Mouse (Mus musculus) kidney, adult 2 months (tissue): ENCODE data around the gene Hist1h2af. TPM values are rescaled to one million over a fixed set of nuclear protein-coding genes. Genes with fewer than 3 reads are reported as not detected.
"Not testable (repeated sequence)": the region's sequence is repeated elsewhere in the genome, so short reads cannot be mapped to it uniquely, and the experiment has no call there.

Source experiments
- DNase-seq: peaks from one replicate; pipeline ENCODE4 v3.0.0; 2021
- H3K27ac ChIP-seq: fragments of 200-500 bp; 2 replicates; pipeline ENCODE4 v1.5.1; 2012; ENCODE audit warnings: low read depth, low read length, control low read depth, inconsistent platforms; ENCODE audit not compliant: insufficient read depth
- H3K27me3 ChIP-seq: fragments of 200-500 bp; replicated peaks from 2 replicates; pipeline ENCODE4 v1.6.1; 2012; ENCODE audit warnings: mild to moderate bottlenecking, moderate library complexity, low read length, inconsistent platforms; ENCODE audit not compliant: control insufficient read depth, insufficient read depth
- H3K36me3 ChIP-seq: fragments of 200-500 bp; 2 replicates; pipeline ENCODE4 v1.6.1; 2012; ENCODE audit warnings: mild to moderate bottlenecking, moderate library complexity, low read length, inconsistent platforms; ENCODE audit not compliant: control insufficient read depth, insufficient read depth
- H3K4me1 ChIP-seq: fragments of 200-500 bp; 2 replicates; pipeline ENCODE4 v1.6.1; 2011; ENCODE audit warnings: low read length; ENCODE audit not compliant: control insufficient read depth, insufficient read depth
- H3K4me3 ChIP-seq: fragments of 200-500 bp; 2 replicates; pipeline ENCODE4 v1.5.1; 2011; ENCODE audit warnings: mild to moderate bottlenecking, low read depth, low read length, control low read depth; ENCODE audit not compliant: insufficient read depth
- CTCF ChIP-seq: fragments of 200-500 bp; conservative IDR thresholded peaks from 2 replicates; pipeline ENCODE4 v1.5.1; 2011; ENCODE audit warnings: low read depth, mild to moderate bottlenecking, control low read depth, low read length, moderate library complexity, mixed read lengths; ENCODE audit not compliant: insufficient read depth, insufficient read length
- POLR2A ChIP-seq: fragments of 200-500 bp; IDR thresholded peaks from one replicate; pipeline ENCODE4 v1.6.1; 2011; ENCODE audit warnings: low read depth, low read length, control low read depth
- WGBS: fragments of 180-500 bp; shearing (Covaris S2); methylation state at CpG from one replicate; pipeline ENCODE4 v1.1.7; 2018; 5-methylcytosine and 5-hydroxymethylcytosine counted together
- polyA plus RNA-seq: library from polyadenylated mRNA; depleted of rRNA; stranded (reverse); fragments of >200 nt; gene quantifications from 2 replicates; pipeline ENCODE4 v1.2.3, GENCODE M21; 2012; rRNA removed

The Hist1h2af gene
- 4.3 and 8.0 TPM in 2 replicates for polyA plus RNA-seq

GRCm38 (mm10) chr13:23533560-23534367 lies at the start of gene Hist1h2af:
TSS of gene Hist1h2af (plus strand) at chr13:23533906.
- DNase-seq, result peak; percentile 70
- WGBS, result under 1% methylated on average over 25 of the region's 53 CpGs

DNA sequence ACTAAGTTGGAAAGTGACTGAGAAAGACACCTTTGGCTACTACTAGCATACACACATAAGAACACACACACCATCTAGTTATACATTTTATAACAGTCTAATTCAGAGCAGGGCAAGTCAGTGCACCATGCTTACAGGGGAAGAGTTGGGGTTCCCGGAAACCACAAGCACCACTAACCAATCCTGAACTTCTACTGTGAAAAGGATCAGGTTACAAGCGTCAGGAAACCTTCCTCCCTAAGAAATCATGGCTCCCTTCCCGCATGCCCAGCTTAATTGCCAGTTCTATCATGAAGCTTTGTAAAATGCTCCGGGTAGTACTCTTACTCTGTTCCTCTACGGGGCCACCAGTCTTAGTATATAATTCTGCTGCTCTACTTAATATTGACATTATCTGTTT lies 48.4 kb upstream of the Hist1h2af start:
- DNase-seq, result no peak
- Histone ChIP-seq H3K4me3 (no peak overlapping the region), H3K27ac (no peak overlapping the region), H3K27me3 (no peaks in the 10 kb centered on the region), H3K4me1 (peaks cover 6% of the 10 kb centered on the region), H3K36me3 (no peaks in the 10 kb centered on the region)
- no peak for TF ChIP-seq CTCF
- no peak for TF ChIP-seq POLR2A
- 40% methylated on average over 5 of the region's 5 CpGs for WGBS

More at GRCm38 (mm10) chr13:23533560-23534367, at the start of gene Hist1h2af:
- not testable (repeated sequence) for H3K27me3 ChIP-seq, H3K36me3 ChIP-seq, H3K27ac ChIP-seq
- H3K4me1 ChIP-seq, result peaks cover 11% of the 10 kb centered on the region; the same call in 1 of the 2 replicates
- H3K4me3 ChIP-seq, result peak within 1 kb of the TSS; percentile 50; the same call in 1 of the 2 replicates

- H3K4me1 ChIP-seq, result peaks cover 6% of the 10 kb centered on the region
- no peak within 1 kb of the TSS for H3K27ac ChIP-seq
- peak; percentile 65 for DNase-seq
- H3K36me3 ChIP-seq, result no peaks in the 10 kb centered on the region
- TF ChIP-seq CTCF (no peak), POLR2A (no peak)
- no peaks in the 10 kb centered on the region for H3K27me3 ChIP-seq
- H3K4me3 ChIP-seq, result no peak within 1 kb of the TSS
- WGBS, result 12% methylated on average over 14 of the region's 14 CpGs
Observed at GRCm38 (mm10) chr13:23488400-23489322, 45.0 kb upstream of the Hist1h2af start, which contains the start of gene Btn2a2. TSS of gene Btn2a2 (minus strand) at chr13:23488857.

DNA sequence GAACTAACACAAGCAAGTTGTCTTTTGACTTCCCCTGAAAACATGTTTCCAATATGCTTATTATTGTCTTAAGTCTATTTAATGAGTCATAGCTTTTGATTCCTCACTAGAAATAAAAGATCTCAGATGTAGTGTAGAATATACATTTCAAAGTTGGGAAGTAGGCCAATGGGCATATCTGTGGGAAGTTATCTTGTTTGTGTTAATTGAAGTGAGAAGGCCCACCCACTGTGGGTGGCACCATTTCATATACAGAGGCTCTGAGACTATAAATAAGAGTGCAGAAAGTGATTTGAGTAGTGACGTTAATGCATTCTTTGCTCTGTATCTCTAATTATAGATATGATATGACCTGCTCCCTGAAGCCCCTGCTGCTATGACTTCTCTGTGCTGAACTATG lies 42.8 kb upstream of the Hist1h2af start:
- TF ChIP-seq POLR2A (no peak), CTCF (no peak)
- no peaks in the 10 kb centered on the region for H3K27me3 ChIP-seq
- 88% methylated on average over 1 of the region's 1 CpGs for WGBS
- H3K4me1 ChIP-seq, result peaks cover 6% of the 10 kb centered on the region
- H3K27ac ChIP-seq, result no peak overlapping the region
- H3K36me3 ChIP-seq, result no peaks in the 10 kb centered on the region
- H3K4me3 ChIP-seq, result no peak overlapping the region
- no peak for DNase-seq

DNA sequence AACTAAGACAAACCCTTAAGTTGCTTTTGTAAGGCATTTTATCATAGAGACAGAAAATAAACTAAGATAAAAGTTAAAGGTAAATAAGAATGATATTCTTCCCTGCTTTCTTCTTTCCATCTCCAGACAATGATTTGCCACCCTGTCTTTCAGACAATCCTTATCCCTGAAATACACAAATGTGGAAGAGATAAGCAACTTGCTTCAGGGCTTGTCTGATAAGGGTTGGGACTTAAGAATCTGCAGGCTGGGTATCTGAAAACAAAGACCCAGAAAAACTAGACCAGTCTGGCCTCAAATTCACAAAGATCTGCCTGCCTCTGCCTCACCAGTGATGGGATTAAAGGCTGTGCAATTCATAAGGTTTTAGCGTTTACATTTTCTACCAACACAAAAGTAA lies 42.4 kb upstream of the Hist1h2af start:
- DNase-seq, result no peak
- no peak overlapping the region for H3K27ac ChIP-seq
- no peak overlapping the region for H3K4me3 ChIP-seq
- TF ChIP-seq POLR2A (no peak), CTCF (no peak)
- H3K4me1 ChIP-seq, result peaks cover 6% of the 10 kb centered on the region
- 33% methylated on average over 1 of the region's 1 CpGs for WGBS
- no peaks in the 10 kb centered on the region for H3K36me3 ChIP-seq
- no peaks in the 10 kb centered on the region for H3K27me3 ChIP-seq

DNA sequence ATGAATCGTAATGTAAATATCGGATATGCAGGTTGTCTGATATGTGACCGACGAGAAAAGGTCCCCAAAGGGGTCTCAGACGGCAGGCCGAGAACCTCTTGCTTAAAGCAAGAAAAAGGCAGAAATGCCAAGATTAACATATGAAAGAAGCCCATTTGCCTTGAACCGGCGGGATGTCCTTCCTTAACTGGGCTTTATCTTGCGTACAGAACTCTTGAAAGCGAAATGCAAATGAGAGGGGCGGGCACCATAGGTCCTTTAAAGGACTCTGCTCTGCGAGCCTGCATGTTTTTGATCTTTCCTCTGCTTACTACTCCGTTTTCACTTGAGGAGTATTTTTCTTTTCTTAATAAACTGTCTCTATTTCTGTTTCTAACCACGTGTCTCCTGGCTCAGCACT lies 41.7 kb upstream of the Hist1h2af start:
- Histone ChIP-seq H3K27ac (no peak overlapping the region), H3K27me3 (no peaks in the 10 kb centered on the region), H3K4me3 (no peak overlapping the region), H3K36me3 (no peaks in the 10 kb centered on the region), H3K4me1 (peaks cover 6% of the 10 kb centered on the region)
- DNase-seq, result no peak
- TF ChIP-seq CTCF (no peak), POLR2A (no peak)
- 23% methylated on average over 14 of the region's 14 CpGs for WGBS

DNA sequence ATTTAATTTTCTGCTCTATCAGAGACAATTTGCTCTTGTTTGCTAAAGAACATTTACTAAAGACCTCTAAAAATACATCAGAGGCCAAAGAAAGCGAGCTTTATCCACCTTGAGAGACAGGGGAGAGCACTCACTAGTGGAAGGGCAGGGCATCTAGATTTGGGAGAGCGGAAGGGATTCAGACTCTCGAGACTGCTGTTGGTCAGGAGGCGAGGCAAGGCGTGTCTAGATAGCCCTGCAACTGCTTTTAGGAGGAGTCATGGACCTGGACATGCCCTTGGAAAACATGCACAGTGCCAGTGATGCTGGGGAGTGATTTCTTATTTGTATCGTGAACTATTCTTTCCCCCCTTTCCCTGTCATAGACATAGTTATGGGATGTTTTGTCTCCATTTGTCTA lies 38.2 kb upstream of the Hist1h2af start:
- Histone ChIP-seq H3K27me3 (no peaks in the 10 kb centered on the region), H3K27ac (no peak overlapping the region), H3K4me1 (no peaks in the 10 kb centered on the region; the same call in 1 of the 2 replicates), H3K4me3 (no peak overlapping the region), H3K36me3 (no peaks in the 10 kb centered on the region)
- no peak for TF ChIP-seq POLR2A
- no peak for TF ChIP-seq CTCF
- no peak for DNase-seq
- 91% methylated on average over 6 of the region's 6 CpGs for WGBS
